Mouse (Mus musculus): ENCODE data around the gene 5330417C22Rik.
"Not testable (repeated sequence)": the region's sequence is repeated elsewhere in the genome, so short reads cannot be mapped to it uniquely, and the experiment has no call there.

Gene 5330417C22Rik

GRCm38 (mm10) chr3:108536517-108537260 lies at the start of gene 5330417C22Rik:
Gene 5330417C22Rik, minus strand, starts transcription at chr3:108536536.
- DNase-seq (ENCODE audit: low spot score), result peak; percentile 86

- DNase-seq (ENCODE audit: low spot score), result no peak
Observed at GRCm38 (mm10) chr3:108584580-108584979, 48.2 kb upstream of the 5330417C22Rik start.

GRCm38 (mm10) chr3:108574018-108574417 lies 37.7 kb upstream of the 5330417C22Rik start:
- no peak for DNase-seq (ENCODE audit: low spot score)

- no peak for DNase-seq (ENCODE audit: low spot score)
Observed at GRCm38 (mm10) chr3:108572309-108573010, 36.1 kb upstream of the 5330417C22Rik start.

GRCm38 (mm10) chr3:108571443-108572294 lies 35.3 kb upstream of the 5330417C22Rik start, which contains the start of gene Taf13:
Gene Taf13, plus strand, starts transcription at chr3:108571698.
- peak; percentile 97 for DNase-seq (ENCODE audit: low spot score)

GRCm38 (mm10) chr3:108570813-108571212 lies 34.5 kb upstream of the 5330417C22Rik start:
- DNase-seq (ENCODE audit: low spot score), result no peak

GRCm38 (mm10) chr3:108569636-108570035 lies 33.3 kb upstream of the 5330417C22Rik start:
- not testable (repeated sequence) for DNase-seq (ENCODE audit: low spot score)

- no peak for DNase-seq (ENCODE audit: low spot score)
Observed at GRCm38 (mm10) chr3:108567990-108568877, 31.9 kb upstream of the 5330417C22Rik start.

- DNase-seq (ENCODE audit: low spot score), result peak; percentile 75
Observed at GRCm38 (mm10) chr3:108563309-108563708, 27.0 kb upstream of the 5330417C22Rik start.

GRCm38 (mm10) chr3:108562777-108563271 lies 26.5 kb upstream of the 5330417C22Rik start:
- no peak for DNase-seq (ENCODE audit: low spot score)

- DNase-seq (ENCODE audit: low spot score), result peak; percentile 95
Observed at GRCm38 (mm10) chr3:108562133-108562730, 25.9 kb upstream of the 5330417C22Rik start, which contains the start of gene Tmem167b. Gene Tmem167b, minus strand, starts transcription at chr3:108562466.

GRCm38 (mm10) chr3:108557888-108558287 lies 21.6 kb upstream of the 5330417C22Rik start:
- no peak for DNase-seq (ENCODE audit: low spot score)

GRCm38 (mm10) chr3:108554587-108555312 lies 18.4 kb upstream of the 5330417C22Rik start:
- peak; percentile 97 for DNase-seq (ENCODE audit: low spot score)

GRCm38 (mm10) chr3:108554111-108554561 lies 17.8 kb upstream of the 5330417C22Rik start:
- peak; percentile 77 for DNase-seq (ENCODE audit: low spot score)

- no peak for DNase-seq (ENCODE audit: low spot score)
Observed at GRCm38 (mm10) chr3:108542299-108542698, 6.0 kb upstream of the 5330417C22Rik start.

- peak; percentile 75 for DNase-seq (ENCODE audit: low spot score)
Observed at GRCm38 (mm10) chr3:108537303-108537702, 967 bp upstream of the 5330417C22Rik start.

GRCm38 (mm10) chr3:108535896-108536516 lies 330 bp downstream of the 5330417C22Rik start:
- no peak for DNase-seq (ENCODE audit: low spot score)

GRCm38 (mm10) chr3:108533951-108534350 lies 2.4 kb downstream of the 5330417C22Rik start, which contains the start of gene 1700013F07Rik:
Gene 1700013F07Rik, plus strand, starts transcription at chr3:108534150.
- no peak for DNase-seq (ENCODE audit: low spot score)

All from T-cell, adult 2 months (primary cell).